Mouse (Mus musculus) inflammation-experienced regulatory T-cells (primary cell): ENCODE results near the gene Rrp15. TPM values are rescaled to one million over a fixed set of nuclear protein-coding genes. Genes with fewer than 3 reads are reported as not detected.

Experiments used
- polyA plus RNA-seq, 2 experiments: library from polyadenylated mRNA; unstranded; fragments of 100-300 nt; shearing (Covaris generic); gene quantifications; one replicate each; pipeline ENCODE4 v1.2.1; 2017

Gene Rrp15
- polyA plus RNA-seq: 10 to 100 TPM; 29.2 to 58.9 TPM

GRCm38 (mm10) chr1:186748724-186749653, at the start of gene Rrp15:
Gene Rrp15, minus strand, starts transcription at chr1:186749358.

GRCm38 (mm10) chr1:186705915-186706248, 43.3 kb downstream of the Rrp15 start, which contains the start of gene Tgfb2:
Gene Tgfb2, minus strand, starts transcription at chr1:186705989.

Other genes with a start within 250 kb of the Rrp15 start
- 1 to 10 TPM in 1 of 2 experiments, under 1 TPM in 1; 0.42 to 1.5 TPM for gene Tgfb2, start 43.4 kb downstream of the Rrp15 start, polyA plus RNA-seq
- not detected for gene D1Pas1, start 218.1 kb upstream of the Rrp15 start, polyA plus RNA-seq